Mouse (Mus musculus): ENCODE data around the gene Ccp110. TPM values are rescaled to one million over a fixed set of nuclear protein-coding genes. Genes with fewer than 3 reads are reported as not detected.

The Ccp110 gene
- polyA plus RNA-seq, 1 experiment from 2014 or later, result 22.9 TPM

DNA sequence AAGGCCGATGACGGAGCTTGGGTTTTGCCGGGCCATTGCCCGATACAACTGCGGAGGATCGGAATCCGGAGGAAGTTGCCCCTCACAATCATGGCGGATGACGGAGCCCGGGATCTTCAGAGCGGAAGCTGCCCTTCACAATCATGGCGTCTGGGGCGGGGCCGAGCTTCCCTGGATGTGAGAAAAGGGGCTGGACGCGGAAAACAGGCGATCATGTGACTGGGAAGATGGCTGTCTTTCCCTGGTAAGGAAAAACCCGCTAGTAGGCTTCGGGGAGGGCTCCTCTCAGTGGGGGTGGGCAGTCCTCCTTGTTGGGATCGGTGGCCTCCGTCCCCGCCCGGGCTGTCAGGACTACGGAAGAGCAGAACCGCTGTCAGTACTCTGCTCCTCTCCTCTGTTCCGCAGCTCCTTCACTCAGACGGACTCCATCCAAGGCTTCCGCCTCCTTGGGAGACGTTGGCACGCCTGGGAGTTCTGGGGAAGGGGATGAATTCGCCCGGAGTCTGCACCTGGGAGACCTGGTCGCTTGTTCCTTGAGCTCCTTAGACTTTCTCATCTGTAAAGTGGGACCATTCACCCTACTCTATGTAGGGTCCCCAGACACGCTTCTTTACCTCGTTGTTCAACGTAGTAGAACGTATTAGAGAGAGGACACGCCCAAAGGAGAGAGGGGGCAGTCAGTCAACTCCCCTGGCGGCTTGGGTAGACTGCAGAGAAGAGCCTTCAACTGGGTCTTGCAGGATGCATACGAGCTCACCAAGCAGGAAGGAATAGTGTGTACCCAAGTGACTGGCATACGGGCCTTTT lies 28.4 kb downstream of the Ccp110 start:
- Histone ChIP-seq H3K4me1 (ENCODE audit: control insufficient read depth, insufficient read depth, low read depth, low read length) (peaks cover 12% of the 10 kb centered on the region), H3K27me3 (replicated peaks; ENCODE audit: control insufficient read depth, insufficient read depth, low read length) (no peaks in the 10 kb centered on the region), H3K9me3 (ENCODE audit: control insufficient read depth, low read length) (no peaks in the 10 kb centered on the region), H3K27ac (ENCODE audit: low read depth, low read length) (peak overlapping the region; percentile 87), H3K9ac (ENCODE audit: low read depth, low read length) (peak overlapping the region; percentile 84), H3K4me2 (ENCODE audit: low read length) (peak overlapping the region; percentile 62), H3K4me3 (ENCODE audit: low read length) (peak overlapping the region; percentile 84), H3K36me3 (ENCODE audit: control insufficient read depth, insufficient read depth, low read length) (peaks cover 7% of the 10 kb centered on the region; the same call in 1 of the 2 replicates)
- WGBS, result 3% methylated on average over 41 of the region's 41 CpGs
- ATAC-seq, result peak; percentile 96

DNA sequence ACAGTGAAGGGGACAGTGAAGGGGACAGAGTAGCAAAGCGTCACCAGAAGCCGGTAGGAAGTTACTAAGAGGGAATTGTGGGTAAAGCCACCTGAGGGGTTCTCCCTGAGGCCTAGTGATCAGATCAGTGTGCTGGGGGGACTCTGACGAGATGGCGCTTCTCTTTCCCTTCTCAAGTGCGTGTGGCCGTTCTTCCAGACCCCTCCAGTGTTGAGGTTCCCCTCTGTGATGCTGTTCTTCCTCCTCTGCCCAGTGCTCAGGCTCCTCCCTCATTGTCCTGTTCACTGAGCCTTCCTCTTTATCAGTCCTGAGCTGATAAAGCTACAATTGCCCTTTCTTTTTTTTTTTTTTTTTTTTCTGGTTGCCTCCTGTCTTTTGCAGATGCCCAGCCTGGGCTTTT lies 29.9 kb downstream of the Ccp110 start:
- Histone ChIP-seq H3K27ac (ENCODE audit: low read depth, low read length) (no peak overlapping the region), H3K4me2 (ENCODE audit: low read length) (no peak overlapping the region), H3K4me1 (ENCODE audit: control insufficient read depth, insufficient read depth, low read depth, low read length) (peaks cover 12% of the 10 kb centered on the region), H3K27me3 (replicated peaks; ENCODE audit: control insufficient read depth, insufficient read depth, low read length) (no peaks in the 10 kb centered on the region), H3K36me3 (ENCODE audit: control insufficient read depth, insufficient read depth, low read length) (peaks cover 15% of the 10 kb centered on the region; the same call in 1 of the 2 replicates), H3K9ac (ENCODE audit: low read depth, low read length) (no peak overlapping the region), H3K4me3 (ENCODE audit: low read length) (no peak overlapping the region), H3K9me3 (ENCODE audit: control insufficient read depth, low read length) (no peaks in the 10 kb centered on the region)
- 83% methylated on average over 6 of the region's 6 CpGs for WGBS
- no peak for ATAC-seq

DNA sequence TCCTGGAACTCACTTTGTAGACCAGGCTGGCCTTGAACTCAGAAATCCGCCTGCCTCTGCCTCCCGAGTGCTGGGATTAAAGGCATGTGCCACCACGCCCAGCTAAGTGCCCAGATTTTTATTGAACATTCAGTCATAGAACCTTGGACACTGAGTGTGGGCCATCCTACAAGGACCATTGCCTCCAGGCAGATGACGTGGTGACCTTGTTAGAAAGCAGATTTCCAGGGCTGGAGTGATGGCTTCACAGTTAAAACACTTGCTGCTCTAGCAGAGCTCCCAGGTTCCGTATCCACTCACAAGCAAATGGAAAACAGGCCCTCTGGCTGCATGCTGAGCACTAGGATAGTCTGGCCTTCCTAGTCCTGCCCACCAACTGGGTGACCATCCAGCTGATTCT lies 32.4 kb downstream of the Ccp110 start:
- Histone ChIP-seq H3K9me3 (ENCODE audit: control insufficient read depth, low read length) (no peaks in the 10 kb centered on the region), H3K4me2 (ENCODE audit: low read length) (no peak overlapping the region), H3K27ac (ENCODE audit: low read depth, low read length) (no peak overlapping the region), H3K9ac (ENCODE audit: low read depth, low read length) (no peak overlapping the region), H3K4me3 (ENCODE audit: low read length) (no peak overlapping the region), H3K27me3 (replicated peaks; ENCODE audit: control insufficient read depth, insufficient read depth, low read length) (no peaks in the 10 kb centered on the region), H3K4me1 (ENCODE audit: control insufficient read depth, insufficient read depth, low read depth, low read length) (peaks cover 12% of the 10 kb centered on the region), H3K36me3 (ENCODE audit: control insufficient read depth, insufficient read depth, low read length) (peaks cover 32% of the 10 kb centered on the region)
- no peak for ATAC-seq
- 93% methylated on average over 5 of the region's 5 CpGs for WGBS

DNA sequence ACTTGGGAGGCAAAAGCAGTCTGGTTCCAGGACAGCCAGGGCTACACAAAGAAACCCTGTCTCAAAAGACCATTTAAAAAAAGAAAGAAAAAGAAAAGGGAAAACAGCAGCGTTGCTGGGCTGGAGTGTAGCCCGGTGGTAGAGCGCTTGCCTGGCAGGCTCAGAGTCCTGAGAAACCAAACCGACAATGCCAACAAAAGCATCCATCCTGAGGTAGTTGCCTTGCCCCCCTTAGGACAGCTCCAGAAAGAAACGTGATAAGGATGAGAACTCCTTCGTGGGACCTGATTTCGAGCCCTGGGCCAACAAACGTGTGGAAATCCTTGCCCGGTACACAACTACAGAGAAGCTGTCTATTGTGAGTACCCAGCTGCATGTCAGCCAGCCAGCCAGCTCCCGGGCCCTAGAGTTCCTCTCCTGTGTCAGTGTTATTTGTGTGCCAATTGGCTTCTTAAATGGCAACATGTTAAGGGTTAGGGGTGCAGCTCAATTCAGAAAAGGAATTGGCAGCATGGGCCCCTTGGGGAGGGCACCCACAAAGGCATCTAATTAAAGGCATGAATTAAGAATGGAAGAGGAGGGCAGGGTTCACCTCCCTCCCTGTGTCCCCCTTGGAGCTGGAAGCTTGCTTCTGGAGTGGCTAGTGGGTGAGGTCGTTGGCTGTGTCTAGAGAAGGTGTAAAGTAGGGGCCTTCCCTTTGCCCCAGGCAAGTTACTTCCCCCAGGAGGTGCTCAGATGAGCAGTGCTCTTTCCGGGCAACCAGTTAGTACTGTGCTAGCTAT lies 35.7 kb downstream of the Ccp110 start:
- peak; percentile 91 for ATAC-seq
- Histone ChIP-seq H3K9me3 (ENCODE audit: control insufficient read depth, low read length) (no peaks in the 10 kb centered on the region), H3K4me2 (ENCODE audit: low read length) (no peak overlapping the region), H3K27ac (ENCODE audit: low read depth, low read length) (no peak overlapping the region), H3K36me3 (ENCODE audit: control insufficient read depth, insufficient read depth, low read length) (peaks cover 51% of the 10 kb centered on the region), H3K4me1 (ENCODE audit: control insufficient read depth, insufficient read depth, low read depth, low read length) (no peaks in the 10 kb centered on the region), H3K4me3 (ENCODE audit: low read length) (no peak overlapping the region), H3K27me3 (replicated peaks; ENCODE audit: control insufficient read depth, insufficient read depth, low read length) (no peaks in the 10 kb centered on the region), H3K9ac (ENCODE audit: low read depth, low read length) (no peak overlapping the region)
- WGBS, result 76% methylated on average over 12 of the region's 12 CpGs

DNA sequence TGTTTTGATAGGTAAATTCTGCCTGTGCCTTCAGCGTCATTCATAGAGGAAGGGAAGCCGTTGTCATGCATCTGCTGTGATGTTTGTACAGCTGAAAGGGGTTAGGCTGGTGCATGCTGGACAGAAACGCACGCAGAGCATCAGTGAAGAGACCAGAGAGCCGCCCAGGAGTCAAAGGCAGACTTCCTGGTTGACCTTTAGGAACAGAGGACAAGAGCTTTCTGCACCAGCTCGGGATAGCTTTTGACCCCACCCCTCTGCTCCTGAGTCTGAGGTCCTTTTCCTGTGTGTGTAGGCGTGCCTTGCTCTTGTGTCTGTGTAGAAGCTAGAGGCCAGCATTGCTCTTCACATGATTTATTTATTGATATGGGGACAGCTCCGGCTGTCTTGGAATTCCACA lies 37.4 kb downstream of the Ccp110 start:
- H3K9me3 ChIP-seq (ENCODE audit: control insufficient read depth, low read length), result no peaks in the 10 kb centered on the region
- WGBS, result 87% methylated on average over 8 of the region's 8 CpGs
- H3K27ac ChIP-seq (ENCODE audit: low read depth, low read length), result no peak overlapping the region
- H3K27me3 ChIP-seq (replicated peaks; ENCODE audit: control insufficient read depth, insufficient read depth, low read length), result no peaks in the 10 kb centered on the region
- no peak for ATAC-seq
- H3K4me2 ChIP-seq (ENCODE audit: low read length), result no peak overlapping the region
- no peak overlapping the region for H3K9ac ChIP-seq (ENCODE audit: low read depth, low read length)
- no peak overlapping the region for H3K4me3 ChIP-seq (ENCODE audit: low read length)
- peaks cover 59% of the 10 kb centered on the region for H3K36me3 ChIP-seq (ENCODE audit: control insufficient read depth, insufficient read depth, low read length)
- H3K4me1 ChIP-seq (ENCODE audit: control insufficient read depth, insufficient read depth, low read depth, low read length), result no peaks in the 10 kb centered on the region

DNA sequence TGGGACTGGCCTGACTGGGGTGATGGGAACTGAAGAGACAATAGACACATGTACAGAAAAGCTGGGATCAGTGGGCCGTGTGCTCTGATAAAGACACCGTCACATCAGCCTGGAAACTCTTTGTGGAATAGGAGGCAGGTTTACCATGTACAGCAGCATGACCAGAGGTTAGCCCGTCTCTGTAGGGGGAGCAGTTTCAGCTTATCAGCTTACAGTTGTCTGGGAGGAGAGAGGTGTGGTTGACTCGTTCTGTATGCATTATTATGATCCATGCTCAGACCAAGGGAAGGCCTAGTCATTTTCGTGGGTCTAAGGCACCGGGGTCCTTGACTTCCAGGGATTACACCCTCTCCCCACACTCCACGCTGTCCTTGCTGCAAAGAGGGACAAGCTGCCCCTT lies 39.3 kb downstream of the Ccp110 start:
- ATAC-seq, result no peak
- no peaks in the 10 kb centered on the region for H3K4me1 ChIP-seq (ENCODE audit: control insufficient read depth, insufficient read depth, low read depth, low read length)
- no peak overlapping the region for H3K9ac ChIP-seq (ENCODE audit: low read depth, low read length)
- H3K27ac ChIP-seq (ENCODE audit: low read depth, low read length), result no peak overlapping the region
- H3K27me3 ChIP-seq (replicated peaks; ENCODE audit: control insufficient read depth, insufficient read depth, low read length), result no peaks in the 10 kb centered on the region
- 89% methylated on average over 7 of the region's 7 CpGs for WGBS
- H3K4me3 ChIP-seq (ENCODE audit: low read length), result no peak overlapping the region
- no peak overlapping the region for H3K4me2 ChIP-seq (ENCODE audit: low read length)
- peaks cover 59% of the 10 kb centered on the region for H3K36me3 ChIP-seq (ENCODE audit: control insufficient read depth, insufficient read depth, low read length)
- no peaks in the 10 kb centered on the region for H3K9me3 ChIP-seq (ENCODE audit: control insufficient read depth, low read length)

DNA sequence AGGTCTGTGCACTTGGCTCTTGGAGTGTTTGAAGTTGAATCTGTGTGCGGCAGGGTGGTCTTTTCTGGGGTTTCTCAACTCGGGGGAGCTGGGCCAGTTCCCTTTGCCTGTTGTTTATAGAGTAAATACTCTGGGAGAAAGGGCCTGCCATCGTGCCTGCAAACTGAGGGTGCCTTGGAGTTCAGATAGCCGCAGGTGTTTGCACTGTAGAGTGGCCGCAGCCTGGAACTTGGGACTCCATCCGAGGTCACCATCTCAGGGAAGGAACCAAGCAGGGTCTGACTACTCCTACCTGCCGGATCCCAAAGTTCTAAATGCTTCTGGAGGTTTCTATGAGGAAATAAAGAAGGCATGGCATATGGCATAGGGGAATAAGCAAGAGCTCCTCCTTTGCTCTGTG lies 43.4 kb downstream of the Ccp110 start:
- WGBS, result 91% methylated on average over 7 of the region's 7 CpGs
- H3K9ac ChIP-seq (ENCODE audit: low read depth, low read length), result no peak overlapping the region

DNA sequence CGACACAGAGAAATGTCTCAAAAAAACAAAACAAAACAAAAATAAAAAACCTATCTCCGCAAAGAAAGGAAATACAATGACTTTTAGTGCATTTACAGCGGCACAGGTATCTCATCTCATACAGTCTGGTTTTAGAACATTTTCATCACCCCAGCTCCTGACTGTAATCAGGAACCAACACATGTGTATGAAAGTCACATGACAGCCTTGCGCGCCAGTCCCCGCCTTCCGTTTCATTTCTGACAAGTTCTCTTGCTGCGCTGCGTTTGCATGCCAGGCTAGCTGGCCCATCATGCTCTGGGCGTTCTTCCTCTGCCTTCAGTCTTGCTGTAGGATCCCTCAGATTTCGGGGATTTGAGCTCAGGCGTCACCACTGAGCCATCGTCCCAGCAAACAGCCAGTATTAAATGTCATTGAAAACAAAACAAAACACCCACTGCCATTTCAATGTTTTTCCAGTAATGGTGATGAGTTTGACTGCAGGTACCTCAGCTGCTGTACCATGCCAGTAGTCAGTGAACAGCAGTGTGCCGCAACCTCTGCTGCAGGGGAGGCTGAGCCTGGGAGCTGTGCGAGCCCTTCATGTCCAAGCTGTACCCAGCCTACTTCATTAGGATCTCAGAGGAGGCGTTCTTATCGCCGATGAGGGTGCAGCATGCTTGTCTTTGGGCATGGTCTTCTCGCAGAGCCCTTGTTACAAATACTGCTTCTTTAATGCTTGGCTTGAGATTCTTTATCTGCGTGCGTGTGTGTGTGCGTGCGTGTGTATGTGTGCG lies 44.3 kb downstream of the Ccp110 start:
- peaks cover 45% of the 10 kb centered on the region for H3K36me3 ChIP-seq (ENCODE audit: control insufficient read depth, insufficient read depth, low read length)
- H3K4me1 ChIP-seq (ENCODE audit: control insufficient read depth, insufficient read depth, low read depth, low read length), result no peaks in the 10 kb centered on the region
- H3K4me2 ChIP-seq (ENCODE audit: low read length), result no peak overlapping the region
- H3K9ac ChIP-seq (ENCODE audit: low read depth, low read length), result no peak overlapping the region
- H3K4me3 ChIP-seq (ENCODE audit: low read length), result no peak overlapping the region
- H3K9me3 ChIP-seq (ENCODE audit: control insufficient read depth, low read length), result no peaks in the 10 kb centered on the region
- no peaks in the 10 kb centered on the region for H3K27me3 ChIP-seq (replicated peaks; ENCODE audit: control insufficient read depth, insufficient read depth, low read length)
- WGBS, result 95% methylated on average over 24 of the region's 24 CpGs
- ATAC-seq, result no peak
- H3K27ac ChIP-seq (ENCODE audit: low read depth, low read length), result no peak overlapping the region

More for the DNA sequence above, 43.4 kb downstream of the Ccp110 start:
- Histone ChIP-seq H3K4me2 (ENCODE audit: low read length) (no peak overlapping the region), H3K9me3 (ENCODE audit: control insufficient read depth, low read length) (no peaks in the 10 kb centered on the region), H3K4me1 (ENCODE audit: control insufficient read depth, insufficient read depth, low read depth, low read length) (no peaks in the 10 kb centered on the region), H3K27me3 (replicated peaks; ENCODE audit: control insufficient read depth, insufficient read depth, low read length) (no peaks in the 10 kb centered on the region), H3K27ac (ENCODE audit: low read depth, low read length) (no peak overlapping the region), H3K36me3 (ENCODE audit: control insufficient read depth, insufficient read depth, low read length) (peaks cover 40% of the 10 kb centered on the region), H3K4me3 (ENCODE audit: low read length) (no peak overlapping the region)
- no peak for ATAC-seq

DNA sequence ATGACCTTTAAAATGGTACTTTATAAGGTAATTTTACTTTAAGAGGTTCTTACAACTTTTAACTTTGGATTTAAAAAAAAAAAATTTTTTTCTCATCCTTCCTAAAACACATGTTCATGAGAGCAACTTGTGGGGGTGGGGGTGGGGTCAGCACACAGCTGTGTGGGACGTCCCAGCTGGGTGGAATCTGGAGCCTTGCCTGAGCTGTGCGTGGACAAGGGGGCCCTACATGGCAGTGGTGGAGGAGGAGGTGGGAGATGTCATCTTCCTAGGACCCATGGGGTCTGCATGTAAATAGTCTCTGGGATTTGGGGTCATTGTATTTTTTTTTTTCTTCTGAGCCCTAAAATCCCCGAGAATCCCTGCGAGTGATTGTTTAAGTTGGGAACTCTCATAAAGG lies 46.0 kb downstream of the Ccp110 start:
- H3K9ac ChIP-seq (ENCODE audit: low read depth, low read length), result no peak overlapping the region
- no peaks in the 10 kb centered on the region for H3K9me3 ChIP-seq (ENCODE audit: control insufficient read depth, low read length)
- no peaks in the 10 kb centered on the region for H3K27me3 ChIP-seq (replicated peaks; ENCODE audit: control insufficient read depth, insufficient read depth, low read length)
- peaks cover 40% of the 10 kb centered on the region for H3K36me3 ChIP-seq (ENCODE audit: control insufficient read depth, insufficient read depth, low read length)
- 64% methylated on average over 4 of the region's 4 CpGs for WGBS
- no peak overlapping the region for H3K4me2 ChIP-seq (ENCODE audit: low read length)
- H3K27ac ChIP-seq (ENCODE audit: low read depth, low read length), result no peak overlapping the region
- H3K4me1 ChIP-seq (ENCODE audit: control insufficient read depth, insufficient read depth, low read depth, low read length), result no peaks in the 10 kb centered on the region
- H3K4me3 ChIP-seq (ENCODE audit: low read length), result no peak overlapping the region
- ATAC-seq, result no peak

All from hindbrain, embryonic 16.5 days (tissue).